Mouse (Mus musculus) limb, embryonic 15.5 days (tissue): Measurements from ENCODE around the gene Pemt. TPM values are rescaled to one million over a fixed set of nuclear protein-coding genes. Genes with fewer than 3 reads are reported as not detected.
A peak's percentile ranks its signal among the peaks of the same experiment; 100 is the strongest.

Source experiments
- ATAC-seq: fragments of 200-750 bp; cut with Nextera tagmentation; 2 replicates; pipeline ENCODE4 v1.8.0; 2017; ENCODE audit warnings: low read depth, moderate TSS enrichment; ENCODE audit not compliant: insufficient number of reproducible peaks, low FRiP score, low TSS enrichment
- H3K27ac ChIP-seq: fragments of 300-500 bp; sonication (generic); 2 replicates; pipeline ENCODE4 v1.5.1; 2015; ENCODE audit warnings: moderate library complexity, mild to moderate bottlenecking, inconsistent platforms
- H3K27me3 ChIP-seq: fragments of 300-500 bp; sonication (generic); 2 replicates; pipeline ENCODE4 v1.6.1; 2015; ENCODE audit warnings: inconsistent platforms
- H3K36me3 ChIP-seq: fragments of 300-500 bp; sonication (generic); 2 replicates; pipeline ENCODE4 v1.6.1; 2015; ENCODE audit warnings: inconsistent platforms
- H3K4me1 ChIP-seq: fragments of 300-500 bp; sonication (generic); 2 replicates; pipeline ENCODE4 v1.6.1; 2015; ENCODE audit warnings: inconsistent platforms
- H3K4me2 ChIP-seq: fragments of 300-500 bp; sonication (generic); 2 replicates; pipeline ENCODE4 v1.6.1; 2015; ENCODE audit warnings: mild to moderate bottlenecking, inconsistent platforms
- H3K4me3 ChIP-seq: fragments of 300-500 bp; sonication (generic); 2 replicates; pipeline ENCODE4 v1.5.1; 2015; ENCODE audit warnings: mild to moderate bottlenecking, inconsistent platforms
- H3K9ac ChIP-seq: fragments of 300-500 bp; sonication (generic); 2 replicates; pipeline ENCODE4 v1.6.1; 2015; ENCODE audit warnings: inconsistent platforms
- H3K9me3 ChIP-seq: fragments of 300-500 bp; sonication (generic); 2 replicates; pipeline ENCODE4 v1.6.1; 2016; ENCODE audit warnings: inconsistent platforms
- WGBS: fragments of 180-500 bp; shearing (Covaris S2); methylation state at CpG from one replicate; pipeline ENCODE4 v1.1.7; 2015; 5-methylcytosine and 5-hydroxymethylcytosine counted together
- polyA plus RNA-seq: library from polyadenylated mRNA; unstranded; fragments of >200 nt; fragmentation: Nextera tagmentation; extraction: Ambion mirVana; gene quantifications from 2 replicates; pipeline ENCODE4 v1.2.1, GENCODE M21; 2015

Gene Pemt
- polyA plus RNA-seq, 1 experiment from 2014 or later, result 4.6 TPM

- no peaks in the 10 kb centered on the region for H3K36me3 ChIP-seq
- H3K4me1 ChIP-seq, result no peaks in the 10 kb centered on the region
- no peak for ATAC-seq
- no peaks in the 10 kb centered on the region for H3K27me3 ChIP-seq
- no peak overlapping the region for H3K27ac ChIP-seq
- H3K9ac ChIP-seq, result peak overlapping the region; percentile 4; the same call in 1 of the 2 replicates
- H3K4me2 ChIP-seq, result no peak overlapping the region
- no peaks in the 10 kb centered on the region for H3K9me3 ChIP-seq
- 63% methylated on average over 10 of the region's 10 CpGs for WGBS
- no peak overlapping the region for H3K4me3 ChIP-seq
Measured at GRCm38 (mm10) chr11:59975241-59975640, 71.0 kb downstream of the Pemt start.

- Histone ChIP-seq H3K27me3 (no peaks in the 10 kb centered on the region), H3K4me2 (no peak overlapping the region), H3K4me1 (no peaks in the 10 kb centered on the region), H3K27ac (no peak overlapping the region), H3K36me3 (no peaks in the 10 kb centered on the region), H3K9ac (no peak overlapping the region), H3K4me3 (no peak overlapping the region), H3K9me3 (no peaks in the 10 kb centered on the region)
- WGBS, result 81% methylated on average over 5 of the region's 5 CpGs
- no peak for ATAC-seq
Measured at GRCm38 (mm10) chr11:59973389-59973788, 72.9 kb downstream of the Pemt start.

- no peak overlapping the region for H3K27ac ChIP-seq
- no peaks in the 10 kb centered on the region for H3K27me3 ChIP-seq
- WGBS, result 49% methylated on average over 2 of the region's 2 CpGs
- no peaks in the 10 kb centered on the region for H3K9me3 ChIP-seq
- no peaks in the 10 kb centered on the region for H3K4me1 ChIP-seq
- no peak overlapping the region for H3K4me2 ChIP-seq
- ATAC-seq, result no peak
- H3K9ac ChIP-seq, result no peak overlapping the region
- no peaks in the 10 kb centered on the region for H3K36me3 ChIP-seq
- H3K4me3 ChIP-seq, result no peak overlapping the region
Measured at GRCm38 (mm10) chr11:59971691-59972090, 74.6 kb downstream of the Pemt start.

GRCm38 (mm10) chr11:59970780-59971179, 75.5 kb downstream of the Pemt start:
- H3K36me3 ChIP-seq, result no peaks in the 10 kb centered on the region
- peaks cover 4% of the 10 kb centered on the region; the same call in 1 of the 2 replicates for H3K4me1 ChIP-seq
- no peaks in the 10 kb centered on the region for H3K9me3 ChIP-seq
- H3K27ac ChIP-seq, result no peak overlapping the region
- no peak for ATAC-seq
- H3K9ac ChIP-seq, result no peak overlapping the region
- no peak overlapping the region for H3K4me2 ChIP-seq
- H3K27me3 ChIP-seq, result no peaks in the 10 kb centered on the region
- H3K4me3 ChIP-seq, result no peak overlapping the region
- 75% methylated on average over 5 of the region's 5 CpGs for WGBS

- Histone ChIP-seq H3K9me3 (no peaks in the 10 kb centered on the region), H3K4me1 (peaks cover 29% of the 10 kb centered on the region), H3K36me3 (peaks cover 1% of the 10 kb centered on the region; the same call in 1 of the 2 replicates), H3K9ac (no peak overlapping the region), H3K4me3 (no peak overlapping the region), H3K27ac (no peak overlapping the region), H3K4me2 (no peak overlapping the region), H3K27me3 (peaks cover 19% of the 10 kb centered on the region)
- no peak for ATAC-seq
- 97% methylated on average over 1 of the region's 1 CpGs for WGBS
Measured at GRCm38 (mm10) chr11:59967765-59968164, 78.5 kb downstream of the Pemt start.

GRCm38 (mm10) chr11:59966102-59966483, 80.2 kb downstream of the Pemt start:
- Histone ChIP-seq H3K9me3 (no peaks in the 10 kb centered on the region), H3K4me1 (peaks cover 34% of the 10 kb centered on the region), H3K9ac (no peak overlapping the region), H3K27ac (no peak overlapping the region), H3K4me3 (no peak overlapping the region), H3K4me2 (no peak overlapping the region), H3K36me3 (peaks cover 15% of the 10 kb centered on the region), H3K27me3 (peaks cover 30% of the 10 kb centered on the region)
- no peak for ATAC-seq
- 70% methylated on average over 4 of the region's 4 CpGs for WGBS

- 23% methylated on average over 25 of the region's 25 CpGs for WGBS
- peak overlapping the region; percentile 95 for H3K4me2 ChIP-seq
- peaks cover 22% of the 10 kb centered on the region for H3K36me3 ChIP-seq
- H3K9me3 ChIP-seq, result no peaks in the 10 kb centered on the region
- peak; percentile 41; the same call in 1 of the 2 replicates for ATAC-seq
- H3K27ac ChIP-seq, result peak overlapping the region; percentile 14; the same call in 1 of the 2 replicates
- peaks cover 36% of the 10 kb centered on the region for H3K4me1 ChIP-seq
- peaks cover 30% of the 10 kb centered on the region for H3K27me3 ChIP-seq
- peak overlapping the region; percentile 44; the same call in 1 of the 2 replicates for H3K9ac ChIP-seq
- peak overlapping the region; percentile 49 for H3K4me3 ChIP-seq
Measured at GRCm38 (mm10) chr11:59965227-59966101, 80.8 kb downstream of the Pemt start.

GRCm38 (mm10) chr11:59964818-59965217, 81.5 kb downstream of the Pemt start, which contains the start of gene Rasd1:
Gene Rasd1 (minus strand): TSS chr11:59964944.
- Histone ChIP-seq H3K4me2 (peak within 1 kb of the TSS; percentile 95), H3K4me3 (peak within 1 kb of the TSS; percentile 49), H3K36me3 (peaks cover 23% of the 10 kb centered on the region), H3K27me3 (peaks cover 30% of the 10 kb centered on the region), H3K4me1 (peaks cover 38% of the 10 kb centered on the region), H3K27ac (peak within 1 kb of the TSS; percentile 14; the same call in 1 of the 2 replicates), H3K9me3 (no peaks in the 10 kb centered on the region), H3K9ac (peak within 1 kb of the TSS; percentile 44)
- WGBS, result under 1% methylated on average over 28 of the region's 28 CpGs
- peak; percentile 66 for ATAC-seq

GRCm38 (mm10) chr11:59964163-59964758, 82.0 kb downstream of the Pemt start:
- Histone ChIP-seq H3K9ac (peak overlapping the region; percentile 44), H3K36me3 (peaks cover 23% of the 10 kb centered on the region), H3K27ac (no peak overlapping the region), H3K27me3 (peaks cover 30% of the 10 kb centered on the region), H3K9me3 (no peaks in the 10 kb centered on the region), H3K4me1 (peaks cover 38% of the 10 kb centered on the region), H3K4me3 (peak overlapping the region; percentile 49), H3K4me2 (peak overlapping the region; percentile 95)
- no peak for ATAC-seq
- 1% methylated on average over 33 of the region's 33 CpGs for WGBS

- H3K27me3 ChIP-seq, result peaks cover 30% of the 10 kb centered on the region
- H3K4me3 ChIP-seq, result peak overlapping the region; percentile 49
- no peak overlapping the region for H3K27ac ChIP-seq
- ATAC-seq, result no peak
- 0 out of 2 replicates have a peak overlapping the region, but pooled peaks have one; percentile 44 for H3K9ac ChIP-seq
- peaks cover 38% of the 10 kb centered on the region for H3K4me1 ChIP-seq
- peak overlapping the region; percentile 95 for H3K4me2 ChIP-seq
- WGBS, result 10% methylated on average over 34 of the region's 34 CpGs
- H3K9me3 ChIP-seq, result no peaks in the 10 kb centered on the region
- peaks cover 23% of the 10 kb centered on the region for H3K36me3 ChIP-seq
Measured at GRCm38 (mm10) chr11:59963364-59964162, 82.7 kb downstream of the Pemt start.

- no peak for ATAC-seq
- Histone ChIP-seq H3K4me2 (no peak overlapping the region), H3K9ac (no peak overlapping the region), H3K27me3 (peaks cover 30% of the 10 kb centered on the region), H3K36me3 (peaks cover 23% of the 10 kb centered on the region), H3K9me3 (no peaks in the 10 kb centered on the region), H3K4me1 (peaks cover 38% of the 10 kb centered on the region), H3K27ac (no peak overlapping the region), H3K4me3 (no peak overlapping the region)
- 73% methylated on average over 3 of the region's 3 CpGs for WGBS
Measured at GRCm38 (mm10) chr11:59962590-59962989, 83.7 kb downstream of the Pemt start.
